Mouse (Mus musculus) stomach, postnatal 0 days (tissue): ENCODE data around the gene Tmem273. TPM values are rescaled to one million over a fixed set of nuclear protein-coding genes. Genes with fewer than 3 reads are reported as not detected.

Experiments
- ATAC-seq: fragments of 200-750 bp; cut with Nextera tagmentation; 2 replicates; pipeline ENCODE4 v1.8.0; 2017; ENCODE audit not compliant: low FRiP score, low TSS enrichment
- DNase-seq: peaks from one replicate; pipeline ENCODE4 v3.0.0-alpha.2; 2016; ENCODE audit warnings: low spot score
- H3K27ac ChIP-seq: fragments of 300-500 bp; sonication (generic); replicated peaks from 2 replicates; pipeline ENCODE4 v1.5.1; 2014; ENCODE audit warnings: mild to moderate bottlenecking, control low read depth
- H3K27me3 ChIP-seq: fragments of 300-500 bp; sonication (generic); 2 replicates; pipeline ENCODE4 v1.6.1; 2014; ENCODE audit warnings: low read length; ENCODE audit not compliant: control insufficient read depth, insufficient read depth
- H3K36me3 ChIP-seq: fragments of 300-500 bp; sonication (generic); 2 replicates; pipeline ENCODE4 v1.6.1; 2014; ENCODE audit warnings: low read length, mixed read lengths; ENCODE audit not compliant: control insufficient read depth, insufficient read depth
- H3K4me1 ChIP-seq: fragments of 300-500 bp; sonication (generic); replicated peaks from 2 replicates; pipeline ENCODE4 v1.6.1; 2014; ENCODE audit warnings: antibody characterized with exemption; ENCODE audit not compliant: control insufficient read depth, insufficient read depth
- H3K4me2 ChIP-seq: fragments of 300-500 bp; sonication (generic); replicated peaks from 2 replicates; pipeline ENCODE4 v1.6.1; 2014; ENCODE audit warnings: low read depth, mild to moderate bottlenecking, control low read depth, moderate library complexity
- H3K4me3 ChIP-seq: fragments of 300-500 bp; sonication (generic); 2 replicates; pipeline ENCODE4 v1.5.1; 2014; ENCODE audit warnings: low read depth, low read length, control low read depth
- H3K9ac ChIP-seq: fragments of 300-500 bp; sonication (generic); 2 replicates; pipeline ENCODE4 v1.6.1; 2014; ENCODE audit warnings: mild to moderate bottlenecking, low read length, control low read depth, mixed read lengths
- H3K9me3 ChIP-seq: fragments of 300-500 bp; sonication (generic); 2 replicates; pipeline ENCODE4 v1.6.1; 2016; ENCODE audit warnings: low read length; ENCODE audit not compliant: control insufficient read depth
- CTCF ChIP-seq: IDR thresholded peaks from 2 replicates; pipeline ENCODE4 v1.5.1; 2016; ENCODE audit warnings: antibody characterized with exemption, low read depth, mild to moderate bottlenecking, moderate library complexity
- EP300 ChIP-seq: optimal IDR thresholded peaks from 2 replicates; pipeline ENCODE3; 2016; ENCODE audit warnings: antibody characterized with exemption
- WGBS: fragments of 180-500 bp; shearing (Covaris S2); extraction: QIAGEN DNeasy Blood & Tissue Kit; methylation state at CpG from one replicate; pipeline ENCODE4 v1.1.7; 2014; 5-methylcytosine and 5-hydroxymethylcytosine counted together
- polyA plus RNA-seq: library from polyadenylated mRNA; unstranded; fragments of >200 nt; fragmentation: Nextera tagmentation; extraction: Ambion mirVana; gene quantifications from 2 replicates; pipeline ENCODE4 v1.2.1, GENCODE M21; 2015

Gene Tmem273
- polyA plus RNA-seq, 1 experiment from 2014 or later, result 0.55 TPM

DNA sequence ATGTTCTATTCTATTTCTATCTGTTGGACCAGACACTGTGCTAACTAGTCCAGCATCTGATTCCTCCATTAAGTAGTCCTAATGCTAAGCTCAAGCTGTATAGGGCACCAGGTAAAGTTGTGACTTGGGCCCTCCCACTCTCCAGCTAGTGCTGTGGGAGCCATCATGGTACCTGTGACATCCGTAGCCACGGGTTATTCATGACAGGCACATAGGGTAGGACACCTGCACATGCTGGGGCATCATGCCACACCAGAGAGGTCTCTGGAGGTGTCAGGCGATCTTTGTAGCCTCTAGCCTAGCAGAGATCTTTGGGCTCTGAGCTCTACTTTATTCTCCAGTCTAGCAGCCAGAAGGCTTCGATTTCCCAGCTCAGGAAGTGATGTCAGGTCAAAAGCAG lies 2.9 kb upstream of the Tmem273 start:
- WGBS, result 86% methylated on average over 4 of the region's 4 CpGs
- no peaks in the 10 kb centered on the region for H3K27me3 ChIP-seq

DNA sequence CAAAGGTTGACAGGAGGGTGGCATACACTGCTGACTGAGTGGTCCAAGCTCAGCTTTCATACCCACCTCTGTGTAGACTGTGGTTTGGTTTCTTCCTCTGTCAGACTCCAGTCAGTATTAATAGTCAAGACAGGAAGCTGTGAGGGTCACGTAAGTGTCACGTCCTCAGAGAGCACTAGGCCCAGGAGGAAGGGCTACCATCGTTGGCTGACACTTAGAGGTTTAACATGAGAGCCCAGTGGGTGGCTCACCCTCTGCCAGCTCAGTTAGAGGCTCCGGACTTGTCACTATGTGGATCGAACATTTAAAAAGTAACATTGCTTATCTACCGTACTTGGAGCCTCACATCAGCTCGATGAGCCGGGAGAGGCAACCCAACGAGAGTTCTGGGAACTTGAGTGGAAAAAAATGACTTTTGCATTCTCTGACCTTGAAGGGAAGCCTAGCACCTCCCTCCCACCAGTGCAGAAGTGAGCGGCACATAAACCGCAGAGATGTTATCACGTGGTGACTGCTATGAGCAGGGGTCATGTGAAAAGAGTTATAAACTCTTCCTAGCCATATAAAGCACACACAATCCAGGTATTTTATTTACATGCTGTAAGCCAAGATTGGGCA lies 1.5 kb upstream of the Tmem273 start:
- 70% methylated on average over 12 of the region's 12 CpGs for WGBS

More for the DNA sequence above, 2.9 kb upstream of the Tmem273 start:
- Histone ChIP-seq H3K9me3 (no peaks in the 10 kb centered on the region), H3K4me3 (no peak overlapping the region), H3K27ac (no peak overlapping the region), H3K9ac (no peak overlapping the region), H3K36me3 (no peaks in the 10 kb centered on the region), H3K4me1 (no peaks in the 10 kb centered on the region), H3K4me2 (no peak overlapping the region)
- ATAC-seq (no peak), DNase-seq (no peak)
- no peak for TF ChIP-seq CTCF
- TF ChIP-seq EP300, result no peak

DNA sequence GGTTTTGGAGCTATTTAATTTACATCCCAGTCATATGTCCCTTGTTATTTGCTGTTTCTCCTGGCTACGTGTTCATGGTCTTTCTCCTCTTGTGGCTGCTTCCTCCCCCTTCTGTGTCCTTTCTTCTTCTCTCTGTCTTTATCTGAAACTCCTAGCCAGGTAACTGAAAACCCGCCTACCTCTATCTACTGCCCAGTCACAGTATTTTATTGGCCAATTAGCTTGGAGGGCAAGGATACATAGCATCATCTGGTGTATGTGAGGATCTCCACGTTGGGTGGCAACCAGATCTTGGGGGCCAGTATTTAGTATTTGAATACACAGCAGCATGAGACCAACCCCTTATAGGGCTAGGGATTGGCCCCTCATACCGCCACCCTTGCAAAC lies 1.0 kb upstream of the Tmem273 start:
- Histone ChIP-seq H3K27ac (no peak overlapping the region), H3K9ac (no peak overlapping the region), H3K9me3 (no peaks in the 10 kb centered on the region), H3K36me3 (no peaks in the 10 kb centered on the region), H3K4me3 (no peak overlapping the region), H3K4me1 (no peaks in the 10 kb centered on the region), H3K27me3 (no peaks in the 10 kb centered on the region), H3K4me2 (no peak overlapping the region)
- no peak for ATAC-seq
- TF ChIP-seq EP300 (no peak), CTCF (no peak)
- 74% methylated on average over 4 of the region's 4 CpGs for WGBS
- DNase-seq, result no peak

More for the DNA sequence above, 1.5 kb upstream of the Tmem273 start:
- Histone ChIP-seq H3K4me3 (no peak overlapping the region), H3K4me2 (no peak overlapping the region), H3K9ac (no peak overlapping the region), H3K36me3 (no peaks in the 10 kb centered on the region), H3K27ac (no peak overlapping the region), H3K9me3 (no peaks in the 10 kb centered on the region), H3K27me3 (no peaks in the 10 kb centered on the region), H3K4me1 (no peaks in the 10 kb centered on the region)
- TF ChIP-seq CTCF, result no peak
- TF ChIP-seq EP300, result no peak
- no peak for ATAC-seq
- no peak for DNase-seq

DNA sequence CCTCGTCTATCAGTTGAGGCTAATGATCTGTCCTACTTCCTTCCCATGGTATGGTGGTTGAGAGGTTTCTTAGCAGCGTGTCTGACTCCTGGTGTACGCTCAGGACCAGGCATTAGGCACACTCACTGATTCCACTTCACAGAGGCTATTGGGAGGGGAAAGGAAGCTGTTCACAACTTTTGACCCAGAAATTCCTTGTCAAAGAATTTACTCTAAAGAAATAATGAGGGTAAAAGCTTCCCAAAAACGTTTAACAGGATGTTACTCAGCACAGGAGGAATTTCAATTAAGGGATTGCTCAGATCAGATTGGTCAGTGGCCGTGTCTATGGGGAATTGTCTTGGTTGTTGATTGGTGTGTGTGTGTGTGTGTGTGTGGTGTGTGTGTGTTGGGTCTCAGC lies 1.9 kb downstream of the Tmem273 start:
- TF ChIP-seq CTCF, result no peak
- no peak for TF ChIP-seq EP300
- Histone ChIP-seq H3K27me3 (no peaks in the 10 kb centered on the region), H3K4me1 (no peaks in the 10 kb centered on the region), H3K36me3 (no peaks in the 10 kb centered on the region), H3K9ac (no peak overlapping the region), H3K4me3 (no peak overlapping the region), H3K9me3 (no peaks in the 10 kb centered on the region), H3K27ac (no peak overlapping the region), H3K4me2 (no peak overlapping the region)
- 51% methylated on average over 5 of the region's 5 CpGs for WGBS
- no peak for DNase-seq
- no peak for ATAC-seq

DNA sequence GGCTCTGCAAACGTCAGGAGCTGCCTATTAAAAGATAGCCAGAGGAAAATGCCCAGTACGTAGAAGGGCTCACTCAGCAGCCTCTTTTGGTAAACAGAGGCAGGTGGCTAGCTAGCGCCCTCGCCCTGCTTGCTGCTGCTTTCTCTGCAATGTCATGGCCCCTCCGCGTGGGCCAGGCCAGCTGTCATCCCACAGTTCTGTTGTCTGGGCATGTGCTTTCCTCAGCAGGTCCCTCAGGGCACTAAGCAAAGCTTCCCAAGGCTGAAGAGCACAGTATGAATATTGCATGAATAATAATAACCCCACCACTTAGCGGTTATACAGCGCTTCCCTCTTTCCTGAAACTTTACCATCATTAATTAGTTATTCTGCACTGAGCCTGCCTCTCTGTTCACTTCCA lies 10.6 kb downstream of the Tmem273 start:
- ATAC-seq, result no peak

DNA sequence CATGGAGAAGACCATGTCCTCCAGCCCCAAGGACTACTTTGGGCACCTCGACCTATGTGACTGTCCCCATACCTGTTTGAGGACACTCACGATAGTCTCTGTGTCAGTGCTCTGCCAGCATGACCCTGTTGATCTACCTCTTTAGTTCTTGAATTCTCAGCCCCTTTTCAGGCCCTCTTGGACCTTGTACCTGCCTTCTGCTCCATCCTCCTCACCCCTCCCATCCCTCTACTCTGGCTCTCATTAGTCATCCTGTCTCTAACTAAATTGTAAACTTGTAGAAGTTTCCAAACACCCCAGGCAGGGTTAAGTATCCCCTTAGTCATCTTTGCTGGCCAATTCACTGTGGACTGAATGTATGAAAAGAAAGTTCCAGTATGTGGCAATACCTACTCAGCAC lies 12.0 kb downstream of the Tmem273 start:
- H3K4me3 ChIP-seq, result no peak overlapping the region
- WGBS, result 70% methylated on average over 2 of the region's 2 CpGs
- DNase-seq (no peak), ATAC-seq (no peak)
- no peaks in the 10 kb centered on the region for H3K9me3 ChIP-seq
- H3K4me2 ChIP-seq, result no peak overlapping the region
- TF ChIP-seq EP300 (no peak), CTCF (no peak)
- H3K4me1 ChIP-seq, result no peaks in the 10 kb centered on the region
- H3K9ac ChIP-seq, result no peak overlapping the region
- no peaks in the 10 kb centered on the region for H3K27me3 ChIP-seq
- no peak overlapping the region for H3K27ac ChIP-seq
- H3K36me3 ChIP-seq, result no peaks in the 10 kb centered on the region

More for the DNA sequence above, 10.6 kb downstream of the Tmem273 start:
- H3K9ac ChIP-seq, result no peak overlapping the region
- no peak overlapping the region for H3K4me2 ChIP-seq
- H3K36me3 ChIP-seq, result no peaks in the 10 kb centered on the region
- DNase-seq, result no peak
- no peak overlapping the region for H3K27ac ChIP-seq
- H3K27me3 ChIP-seq, result no peaks in the 10 kb centered on the region
- H3K4me3 ChIP-seq, result no peak overlapping the region
- H3K4me1 ChIP-seq, result no peaks in the 10 kb centered on the region
- H3K9me3 ChIP-seq, result no peaks in the 10 kb centered on the region
- TF ChIP-seq EP300 (no peak), CTCF (no peak)
- 56% methylated on average over 8 of the region's 8 CpGs for WGBS
